Comparison of ENCODE assay signal across 25 mouse cellular contexts in genomic region chrX:73225365-73225764, GRCm38 (mm10). TPM values are rescaled to one million over a fixed set of nuclear protein-coding genes. Genes with fewer than 3 reads are reported as not detected.
"Had no signal": no experiment of that assay in that cellular context is flagged by ENCODE, and none has a peak within 500 bp of the region (broad histone marks: within the 10 kb centered on the region; RNA-seq: fewer than 3 reads in every experiment).

No protein-coding gene starts in this region.

- H3K4me1 ChIP-seq: neural tube, embryonic 12.5 days; stomach, embryonic 15.5 days had no signal

- H3K9ac ChIP-seq: neural tube, embryonic 12.5 days; neural tube, embryonic 13.5 days; neural tube, embryonic 15.5 days; stomach, embryonic 15.5 days had no signal

- DNase-seq: retina, postnatal 1 day; right cerebral cortex, adult 18-20 months; right cerebral cortex, postnatal 14 days; right cerebral cortex, postnatal 25 days; right cerebral cortex, postnatal 4 days; spleen, adult 18-20 months; thymus, adult 18-20 months; thymus, adult 2 months; thymus, postnatal 14 days; thymus, postnatal 25 days; thymus, postnatal 36 days; thymus, postnatal 4 days had no signal

- H3K9me3 ChIP-seq: neural tube, embryonic 12.5 days; neural tube, embryonic 13.5 days; neural tube, embryonic 15.5 days; stomach, embryonic 15.5 days had no signal

- H3K27me3 ChIP-seq: neural tube, embryonic 12.5 days; neural tube, embryonic 13.5 days; neural tube, embryonic 15.5 days; stomach, embryonic 15.5 days had no signal

- H3K36me3 ChIP-seq: neural tube, embryonic 12.5 days; neural tube, embryonic 13.5 days; neural tube, embryonic 15.5 days; stomach, embryonic 15.5 days had no signal

- H3K4me2 ChIP-seq: neural tube, embryonic 12.5 days; neural tube, embryonic 13.5 days; neural tube, embryonic 15.5 days; stomach, embryonic 15.5 days had no signal

- H3K4me3 ChIP-seq: neural tube, embryonic 12.5 days; neural tube, embryonic 13.5 days; neural tube, embryonic 15.5 days; stomach, embryonic 15.5 days had no signal

- H3K27ac ChIP-seq: neural tube, embryonic 12.5 days; neural tube, embryonic 13.5 days; neural tube, embryonic 15.5 days; stomach, embryonic 15.5 days; stomach, postnatal 0 days had no signal

RNA-seq across cellular contexts. Expression of gene Xlr4b, which starts 11.2 kb away (rescaled TPM):
- polyA plus RNA-seq: neural tube, embryonic 14.5 days; small intestine, adult 2 months had no signal

RNA-seq across cellular contexts. Expression of gene Xlr4c, which starts 17.6 kb away (rescaled TPM):
- polyA plus RNA-seq: neural tube, embryonic 12.5 days; neural tube, embryonic 13.5 days; neural tube, embryonic 14.5 days; small intestine, adult 2 months; stomach, embryonic 14.5 days had no signal

RNA-seq across cellular contexts. Expression of gene Xlr3c, which starts 39.8 kb away (rescaled TPM):
- total RNA-seq: neutrophil, adult 5-6 weeks had no signal
- polyA plus RNA-seq: neural tube, embryonic 14.5 days; small intestine, adult 2 months; spleen, adult 2 months; stomach, embryonic 14.5 days; stomach, embryonic 15.5 days; stomach, embryonic 16.5 days; stomach, postnatal 0 days; thymus, adult 2 months; thymus, postnatal 0 days; urinary bladder, adult 2 months had no signal
